Mouse (Mus musculus) MEL (cell line): ENCODE measurements around the gene Gm17455.

Experiments
- NELFE ChIP-seq: IDR thresholded peaks from 2 replicates; pipeline ENCODE4 v1.6.1; 2011; ENCODE audit warnings: low read depth, low read length, improper control_type of control experiment
- POLR2A ChIP-seq, 2 experiments: IDR thresholded peaks; 2 replicates each; pipeline ENCODE4 v1.6.1; 2011 to 2012; ENCODE audit warnings: low read length in 2 of 2, mild to moderate bottlenecking in 2 of 2, control low read depth in 1 of 2, improper control_type of control experiment in 1 of 2, low read depth in 1 of 2, moderate library complexity in 1 of 2; ENCODE audit not compliant: control insufficient read depth in 1 of 2, insufficient read depth in 1 of 2, poor library complexity in 1 of 2

DNA sequence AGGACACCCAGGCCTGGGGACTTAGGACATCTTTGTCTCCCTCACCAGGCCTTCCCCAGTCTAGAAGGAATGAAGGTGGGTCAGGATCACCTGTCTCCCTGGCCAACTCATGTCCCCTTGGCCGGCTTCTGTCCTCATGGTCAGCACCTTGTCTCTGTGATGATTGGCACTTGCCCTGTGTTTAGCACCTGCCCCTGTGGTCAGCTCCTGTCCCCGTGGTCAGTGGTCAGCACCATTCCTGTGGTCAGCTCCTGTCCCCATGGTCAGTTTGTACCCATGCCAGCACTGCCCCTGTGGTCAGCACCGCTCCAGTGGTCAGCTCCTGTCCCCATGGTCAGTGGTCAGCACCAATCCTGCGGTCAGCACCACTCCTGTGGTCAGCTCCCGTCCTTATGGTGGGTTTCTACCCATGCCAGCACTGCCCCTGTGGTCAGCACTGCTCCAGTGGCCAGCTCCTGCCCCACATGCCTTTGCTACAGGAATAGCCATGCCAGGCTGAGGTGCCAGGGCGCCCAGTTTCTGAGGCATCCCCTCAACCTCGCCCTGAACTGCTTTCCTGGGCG lies 45.6 kb downstream of the Gm17455 start:
- TF ChIP-seq POLR2A (IDR thresholded peaks at IDR 0.05; ENCODE audit: control insufficient read depth in 1 of 2, insufficient read depth in 1 of 2, low read depth in 1 of 2, low read length in 2 of 2, poor library complexity in 1 of 2) = no peak
- no peak for TF ChIP-seq NELFE
